ENCODE assay signal across 19 mouse cellular contexts in genomic region chr10:83090185-83090584, GRCm38 (mm10).
DNase-seq lines count a peak whose midpoint lies in the region; ATAC-seq and TF ChIP-seq lines count a peak whose summit lies in the region.
"Had no signal": no experiment of that assay in that cellular context is flagged by ENCODE, and none has a peak within 500 bp of the region (broad histone marks: within the 10 kb centered on the region; RNA-seq: fewer than 3 reads in every experiment).

No protein-coding gene starts in this region.

- H3K4me1 ChIP-seq in hindbrain, embryonic 11.5 days (replicated peaks; ENCODE audit: control insufficient read depth, insufficient read depth, low read length) = no peaks in the 10 kb centered on the region; the same call in 1 of the 2 replicates
- no peaks in the 10 kb centered on the region for H3K4me1 ChIP-seq in hindbrain, postnatal 0 days (ENCODE audit: insufficient read depth, low read length)
- no peaks in the 10 kb centered on the region; the same call in 1 of the 2 replicates for H3K4me1 ChIP-seq in kidney, postnatal 0 days (replicated peaks; ENCODE audit: insufficient read depth, low read length)
- H3K4me1 ChIP-seq in hindbrain, embryonic 13.5 days (replicated peaks) = peaks cover 42% of the 10 kb centered on the region

- no peaks in the 10 kb centered on the region for H3K36me3 ChIP-seq in hindbrain, embryonic 11.5 days (ENCODE audit: control insufficient read depth, insufficient read depth, low read length)
- no peaks in the 10 kb centered on the region for H3K36me3 ChIP-seq in hindbrain, postnatal 0 days (ENCODE audit: insufficient read depth, low read length)
- H3K36me3 ChIP-seq in kidney, postnatal 0 days (ENCODE audit: insufficient read depth, low read length) = no peaks in the 10 kb centered on the region
- no peaks in the 10 kb centered on the region for H3K36me3 ChIP-seq in hindbrain, embryonic 13.5 days
- H3K36me3 ChIP-seq: embryonic facial prominence, embryonic 15.5 days; forebrain, embryonic 15.5 days; heart, embryonic 13.5 days had no signal

- no peak for DNase-seq in hindbrain, embryonic 11.5 days (ENCODE audit: low spot score)
- no peak for DNase-seq in hindbrain, postnatal 0 days (ENCODE audit: low spot score)
- peak; percentile 74 for DNase-seq in kidney, postnatal 0 days (ENCODE audit: low spot score)
- no peak for DNase-seq in kidney, adult 8-10 months
- DNase-seq: adrenal gland, postnatal 10 days; cerebellum, adult 11 months; cerebellum, adult 8-10 months; cerebellum, postnatal 14 days; embryo, embryonic 11 days; gastrocnemius, postnatal 36 days; heart, adult 11 months; heart, postnatal 36 days had no signal

- no peaks in the 10 kb centered on the region for H3K9me3 ChIP-seq in hindbrain, embryonic 11.5 days (ENCODE audit: control insufficient read depth, low read length)
- no peaks in the 10 kb centered on the region for H3K9me3 ChIP-seq in hindbrain, postnatal 0 days (ENCODE audit: low read length)
- no peaks in the 10 kb centered on the region for H3K9me3 ChIP-seq in kidney, postnatal 0 days (replicated peaks; ENCODE audit: low read length)
- H3K9me3 ChIP-seq in hindbrain, embryonic 13.5 days = no peaks in the 10 kb centered on the region
- H3K9me3 ChIP-seq: embryonic facial prominence, embryonic 15.5 days; forebrain, embryonic 15.5 days; heart, embryonic 13.5 days had no signal

- TF ChIP-seq CTCF in hindbrain, postnatal 0 days (IDR thresholded peaks at IDR 0.05; ENCODE audit: low read depth) = no peak
- no peak for TF ChIP-seq CTCF in kidney, postnatal 0 days (IDR thresholded peaks at IDR 0.05; ENCODE audit: low read depth)

- H3K27me3 ChIP-seq in hindbrain, embryonic 11.5 days (ENCODE audit: control insufficient read depth, insufficient read depth, low read length) = no peaks in the 10 kb centered on the region
- H3K27me3 ChIP-seq in hindbrain, postnatal 0 days (ENCODE audit: insufficient read depth, low read length) = no peaks in the 10 kb centered on the region
- H3K27me3 ChIP-seq in kidney, postnatal 0 days (ENCODE audit: insufficient read depth, low read length) = no peaks in the 10 kb centered on the region
- H3K27me3 ChIP-seq in hindbrain, embryonic 13.5 days = no peaks in the 10 kb centered on the region
- H3K27me3 ChIP-seq: embryonic facial prominence, embryonic 15.5 days; forebrain, embryonic 15.5 days; heart, embryonic 13.5 days had no signal

- H3K27ac ChIP-seq in hindbrain, embryonic 11.5 days (ENCODE audit: low read depth, low read length) = no peak overlapping the region
- H3K27ac ChIP-seq in hindbrain, postnatal 0 days = no peak overlapping the region
- H3K27ac ChIP-seq in kidney, postnatal 0 days = no peak overlapping the region
- H3K27ac ChIP-seq in hindbrain, embryonic 13.5 days = no peak overlapping the region
- H3K27ac ChIP-seq: embryonic facial prominence, embryonic 15.5 days; forebrain, embryonic 15.5 days; heart, embryonic 13.5 days had no signal

- no peak overlapping the region for H3K9ac ChIP-seq in hindbrain, embryonic 11.5 days (ENCODE audit: low read depth, low read length)
- H3K9ac ChIP-seq in hindbrain, postnatal 0 days (replicated peaks; ENCODE audit: low read length) = no peak overlapping the region
- H3K9ac ChIP-seq in kidney, postnatal 0 days (ENCODE audit: low read depth, low read length) = no peak overlapping the region
- H3K9ac ChIP-seq in hindbrain, embryonic 13.5 days = no peak overlapping the region
- H3K9ac ChIP-seq: embryonic facial prominence, embryonic 15.5 days; forebrain, embryonic 15.5 days; heart, embryonic 13.5 days had no signal

- 69% methylated on average over 8 of the region's 8 CpGs for WGBS in hindbrain, embryonic 11.5 days
- WGBS in hindbrain, postnatal 0 days = 73% methylated on average over 8 of the region's 8 CpGs
- WGBS in kidney, postnatal 0 days = 47% methylated on average over 8 of the region's 8 CpGs
- 66% methylated on average over 8 of the region's 8 CpGs for WGBS in hindbrain, embryonic 13.5 days

- H3K4me2 ChIP-seq in hindbrain, embryonic 11.5 days (replicated peaks; ENCODE audit: low read depth, low read length) = no peak overlapping the region
- no peak overlapping the region for H3K4me2 ChIP-seq in hindbrain, postnatal 0 days (ENCODE audit: low read depth, low read length)
- H3K4me2 ChIP-seq in kidney, postnatal 0 days (ENCODE audit: low read length) = no peak overlapping the region
- H3K4me2 ChIP-seq in hindbrain, embryonic 13.5 days = no peak overlapping the region
- H3K4me2 ChIP-seq: embryonic facial prominence, embryonic 15.5 days; forebrain, embryonic 15.5 days; heart, embryonic 13.5 days had no signal

- peak; percentile 31; the same call in 1 of the 2 replicates for ATAC-seq in hindbrain, embryonic 11.5 days (ENCODE audit: low FRiP score)
- ATAC-seq in hindbrain, postnatal 0 days = no peak
- ATAC-seq in kidney, postnatal 0 days (replicated peaks; ENCODE audit: low FRiP score, low read depth) = no peak
- ATAC-seq in hindbrain, embryonic 13.5 days (ENCODE audit: low FRiP score) = peak; percentile 37; the same call in 1 of the 2 replicates
- ATAC-seq in monocyte, adult 5-6 weeks (replicated peaks; ENCODE audit: insufficient number of reproducible peaks, low FRiP score, low TSS enrichment, poor library complexity, severe bottlenecking) = no peak
- ATAC-seq in erythroid progenitor cell, adult 5-6 weeks (replicated peaks; ENCODE audit: low FRiP score, poor library complexity, severe bottlenecking) = no peak
- ATAC-seq: forebrain, embryonic 15.5 days had no signal

- H3K4me3 ChIP-seq in hindbrain, embryonic 11.5 days (ENCODE audit: low read depth, low read length) = no peak overlapping the region
- H3K4me3 ChIP-seq in hindbrain, postnatal 0 days (ENCODE audit: low read length) = no peak overlapping the region
- no peak overlapping the region for H3K4me3 ChIP-seq in kidney, postnatal 0 days (replicated peaks; ENCODE audit: low read depth, low read length)
- H3K4me3 ChIP-seq in hindbrain, embryonic 13.5 days = no peak overlapping the region
- H3K4me3 ChIP-seq: embryonic facial prominence, embryonic 15.5 days; erythroblast, embryonic 14.5 days; forebrain, embryonic 15.5 days; heart, embryonic 13.5 days had no signal

Comparison
In these comparisons a context has a peak if more than half of its experiments do, and no peak if none do; other contexts are left out.
1. ATAC-seq: peak in hindbrain, embryonic 11.5 days (single experiment) and hindbrain, embryonic 13.5 days (single experiment); none in hindbrain, postnatal 0 days (single experiment), kidney, postnatal 0 days (single experiment), monocyte, adult 5-6 weeks (single experiment) and erythroid progenitor cell, adult 5-6 weeks (single experiment).